Mouse (Mus musculus): ENCODE results near the gene Tenm2.

DNA sequence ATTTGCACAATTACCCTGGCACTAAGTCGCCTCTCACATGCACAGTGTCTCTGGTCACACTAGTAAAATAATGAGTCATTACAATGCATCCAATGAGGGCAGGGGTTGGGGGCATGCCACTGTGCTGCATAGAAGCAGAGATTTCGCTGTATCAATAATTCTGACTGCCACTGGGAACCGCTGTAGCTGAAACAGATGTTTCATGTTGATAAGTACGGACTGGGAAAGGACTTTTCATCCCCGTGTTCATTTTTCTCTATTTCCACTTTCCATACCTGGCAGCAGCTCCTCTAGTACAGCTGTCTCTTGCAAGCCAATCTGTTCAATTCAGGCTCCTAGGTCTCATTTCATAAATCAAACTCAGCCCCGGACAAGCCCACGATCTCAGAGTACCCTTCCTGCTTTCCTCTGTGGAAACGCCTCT lies 433.5 kb downstream of the Tenm2 start:
- TF ChIP-seq GATA1 (IDR thresholded peaks at IDR 0.05; ENCODE audit: borderline replicate concordance, low read length): no peak
- TF ChIP-seq FLI1 (IDR thresholded peaks at IDR 0.05; ENCODE audit: low read length): no peak
